Mouse (Mus musculus) liver, embryonic 13.5 days (tissue): ENCODE measurements at regions not wholly inside any gene's neighbourhood (a gene's known extent, or its start where the extent isn't known, plus 50 kb on each side); places are given as distances from the start of the nearest gene placed in this dataset.

Source experiments
- ATAC-seq: fragments of 200-750 bp; cut with Nextera tagmentation; 2 replicates; pipeline ENCODE4 v1.8.0; 2017; ENCODE audit warnings: low read depth, mild to moderate bottlenecking, moderate number of reproducible peaks, moderate library complexity
- DNase-seq: peaks from one replicate; pipeline ENCODE4 v3.0.0; 2022
- H3K27ac ChIP-seq: fragments of 300-500 bp; sonication (generic); 2 replicates; pipeline ENCODE4 v1.5.1; 2015; ENCODE audit warnings: moderate library complexity, mild to moderate bottlenecking, inconsistent platforms
- H3K27me3 ChIP-seq: fragments of 300-500 bp; sonication (generic); 2 replicates; pipeline ENCODE4 v1.6.1; 2015; ENCODE audit warnings: mild to moderate bottlenecking, inconsistent platforms
- H3K36me3 ChIP-seq: fragments of 300-500 bp; sonication (generic); 2 replicates; pipeline ENCODE4 v1.6.1; 2015; ENCODE audit warnings: mild to moderate bottlenecking, inconsistent platforms
- H3K4me1 ChIP-seq: fragments of 300-500 bp; sonication (generic); replicated peaks from 2 replicates; pipeline ENCODE4 v1.6.1; 2015; ENCODE audit warnings: inconsistent platforms
- H3K4me2 ChIP-seq: fragments of 300-500 bp; sonication (generic); 2 replicates; pipeline ENCODE4 v1.6.1; 2015; ENCODE audit warnings: inconsistent platforms, mild to moderate bottlenecking, moderate library complexity
- H3K4me3 ChIP-seq: fragments of 300-500 bp; sonication (generic); replicated peaks from 2 replicates; pipeline ENCODE4 v1.5.1; 2015; ENCODE audit warnings: mild to moderate bottlenecking, inconsistent platforms
- H3K9ac ChIP-seq: fragments of 300-500 bp; sonication (generic); 2 replicates; pipeline ENCODE4 v1.6.1; 2015; ENCODE audit warnings: mild to moderate bottlenecking, inconsistent platforms
- H3K9me3 ChIP-seq: fragments of 300-500 bp; sonication (generic); replicated peaks from 2 replicates; pipeline ENCODE4 v1.6.1; 2016; ENCODE audit warnings: inconsistent platforms
- WGBS: fragments of 180-500 bp; shearing (Covaris S2); methylation state at CpG from one replicate; pipeline ENCODE4 v1.1.7; 2015; ENCODE audit not compliant: insufficient replicate concordance; 5-methylcytosine and 5-hydroxymethylcytosine counted together

- H3K36me3 ChIP-seq, result no peaks in the 10 kb centered on the region
- DNase-seq, result no peak
- no peak overlapping the region for H3K27ac ChIP-seq
- H3K9me3 ChIP-seq, result no peaks in the 10 kb centered on the region
- H3K4me2 ChIP-seq, result no peak overlapping the region
- no peak for ATAC-seq
- H3K27me3 ChIP-seq, result no peaks in the 10 kb centered on the region
- no peak overlapping the region for H3K4me3 ChIP-seq
- H3K9ac ChIP-seq, result no peak overlapping the region
- H3K4me1 ChIP-seq, result no peaks in the 10 kb centered on the region
- WGBS, result 75% methylated on average over 5 of the region's 5 CpGs
Measured at GRCm38 (mm10) chr14:28704729-28705128, 200.2 kb downstream of the Wnt5a start.

GRCm38 (mm10) chr14:28714598-28714997 is 210.0 kb downstream of the Wnt5a start:
- H3K4me2 ChIP-seq, result no peak overlapping the region
- 65% methylated on average over 10 of the region's 10 CpGs for WGBS
- ATAC-seq, result no peak
- H3K27me3 ChIP-seq, result no peaks in the 10 kb centered on the region
- H3K9ac ChIP-seq, result no peak overlapping the region
- H3K4me1 ChIP-seq, result no peaks in the 10 kb centered on the region
- DNase-seq, result no peak
- no peaks in the 10 kb centered on the region for H3K9me3 ChIP-seq
- H3K36me3 ChIP-seq, result no peaks in the 10 kb centered on the region
- no peak overlapping the region for H3K4me3 ChIP-seq
- H3K27ac ChIP-seq, result no peak overlapping the region

- H3K4me1 ChIP-seq, result no peaks in the 10 kb centered on the region
- ATAC-seq (no peak), DNase-seq (no peak)
- H3K4me3 ChIP-seq, result no peak overlapping the region
- H3K9me3 ChIP-seq, result no peaks in the 10 kb centered on the region
- no peaks in the 10 kb centered on the region for H3K27me3 ChIP-seq
- 76% methylated on average over 3 of the region's 3 CpGs for WGBS
- no peaks in the 10 kb centered on the region for H3K36me3 ChIP-seq
- no peak overlapping the region for H3K4me2 ChIP-seq
- H3K9ac ChIP-seq, result no peak overlapping the region
- no peak overlapping the region for H3K27ac ChIP-seq
Measured at GRCm38 (mm10) chr14:28720545-28720944, 216.0 kb downstream of the Wnt5a start.

GRCm38 (mm10) chr14:28725666-28726065 is 221.1 kb downstream of the Wnt5a start:
- 61% methylated on average over 4 of the region's 4 CpGs for WGBS
- H3K27ac ChIP-seq, result no peak overlapping the region
- no peaks in the 10 kb centered on the region for H3K9me3 ChIP-seq
- no peaks in the 10 kb centered on the region for H3K36me3 ChIP-seq
- H3K4me2 ChIP-seq, result no peak overlapping the region
- H3K9ac ChIP-seq, result no peak overlapping the region
- no peak overlapping the region for H3K4me3 ChIP-seq
- DNase-seq (no peak), ATAC-seq (no peak)
- no peaks in the 10 kb centered on the region for H3K27me3 ChIP-seq
- H3K4me1 ChIP-seq, result no peaks in the 10 kb centered on the region

- 39% methylated on average over 5 of the region's 5 CpGs for WGBS
- no peaks in the 10 kb centered on the region for H3K4me1 ChIP-seq
- no peaks in the 10 kb centered on the region for H3K36me3 ChIP-seq
- H3K4me2 ChIP-seq, result no peak overlapping the region
- H3K27ac ChIP-seq, result no peak overlapping the region
- H3K9me3 ChIP-seq, result no peaks in the 10 kb centered on the region
- H3K27me3 ChIP-seq, result no peaks in the 10 kb centered on the region
- ATAC-seq, result no peak
- no peak for DNase-seq
- no peak overlapping the region for H3K4me3 ChIP-seq
- no peak overlapping the region for H3K9ac ChIP-seq
Measured at GRCm38 (mm10) chr14:28733496-28733895, 228.9 kb downstream of the Wnt5a start.

- 71% methylated on average over 5 of the region's 5 CpGs for WGBS
- ATAC-seq, result no peak
- DNase-seq, result no peak
Measured at GRCm38 (mm10) chr14:28735446-28735845, 230.9 kb downstream of the Wnt5a start.

GRCm38 (mm10) chr14:28740076-28740475 is 235.5 kb downstream of the Wnt5a start:
- WGBS, result 74% methylated on average over 1 of the region's 1 CpGs
- Histone ChIP-seq H3K4me1 (no peaks in the 10 kb centered on the region), H3K4me3 (no peak overlapping the region), H3K27me3 (no peaks in the 10 kb centered on the region), H3K9me3 (no peaks in the 10 kb centered on the region), H3K36me3 (no peaks in the 10 kb centered on the region), H3K4me2 (no peak overlapping the region), H3K9ac (no peak overlapping the region), H3K27ac (no peak overlapping the region)
- DNase-seq (no peak), ATAC-seq (no peak)

More at GRCm38 (mm10) chr14:28735446-28735845, 230.9 kb downstream of the Wnt5a start:
- Histone ChIP-seq H3K4me1 (no peaks in the 10 kb centered on the region), H3K9ac (no peak overlapping the region), H3K9me3 (no peaks in the 10 kb centered on the region), H3K27me3 (no peaks in the 10 kb centered on the region), H3K4me2 (no peak overlapping the region), H3K36me3 (no peaks in the 10 kb centered on the region), H3K4me3 (no peak overlapping the region), H3K27ac (no peak overlapping the region)

GRCm38 (mm10) chr14:28741418-28741817 is 236.9 kb downstream of the Wnt5a start:
- Histone ChIP-seq H3K27ac (no peak overlapping the region), H3K36me3 (no peaks in the 10 kb centered on the region), H3K9ac (no peak overlapping the region), H3K4me3 (no peak overlapping the region), H3K27me3 (no peaks in the 10 kb centered on the region), H3K4me1 (no peaks in the 10 kb centered on the region), H3K9me3 (no peaks in the 10 kb centered on the region), H3K4me2 (no peak overlapping the region)
- DNase-seq (no peak), ATAC-seq (no peak)
- WGBS, result 58% methylated on average over 2 of the region's 2 CpGs

- 69% methylated on average over 4 of the region's 4 CpGs for WGBS
- Histone ChIP-seq H3K4me1 (no peaks in the 10 kb centered on the region), H3K4me3 (no peak overlapping the region), H3K9me3 (no peaks in the 10 kb centered on the region), H3K36me3 (no peaks in the 10 kb centered on the region), H3K4me2 (no peak overlapping the region), H3K9ac (no peak overlapping the region), H3K27me3 (no peaks in the 10 kb centered on the region), H3K27ac (no peak overlapping the region)
- ATAC-seq (no peak), DNase-seq (no peak)
Measured at GRCm38 (mm10) chr14:28743673-28744072, 239.1 kb downstream of the Wnt5a start.

- no peak overlapping the region for H3K4me3 ChIP-seq
- H3K9ac ChIP-seq, result no peak overlapping the region
- no peak overlapping the region for H3K4me2 ChIP-seq
- 54% methylated on average over 1 of the region's 1 CpGs for WGBS
- H3K36me3 ChIP-seq, result no peaks in the 10 kb centered on the region
- H3K4me1 ChIP-seq, result no peaks in the 10 kb centered on the region
- H3K27me3 ChIP-seq, result no peaks in the 10 kb centered on the region
- H3K27ac ChIP-seq, result no peak overlapping the region
- DNase-seq, result no peak
- ATAC-seq, result no peak
- no peaks in the 10 kb centered on the region for H3K9me3 ChIP-seq
Measured at GRCm38 (mm10) chr14:28750301-28750700, 245.8 kb downstream of the Wnt5a start.

GRCm38 (mm10) chr14:28765201-28765600 is 252.8 kb upstream of the Lrtm1 start:
- WGBS, result 64% methylated on average over 1 of the region's 1 CpGs

GRCm38 (mm10) chr14:28773068-28773467 is 244.9 kb upstream of the Lrtm1 start:
- DNase-seq, result no peak
- no peak overlapping the region for H3K4me3 ChIP-seq
- no peaks in the 10 kb centered on the region; the same call in 1 of the 2 replicates for H3K9me3 ChIP-seq
- no peaks in the 10 kb centered on the region for H3K36me3 ChIP-seq
- no peak overlapping the region for H3K27ac ChIP-seq
- H3K4me2 ChIP-seq, result no peak overlapping the region
- no peak overlapping the region for H3K9ac ChIP-seq
- H3K4me1 ChIP-seq, result no peaks in the 10 kb centered on the region
- ATAC-seq, result no peak
- 71% methylated on average over 11 of the region's 11 CpGs for WGBS
- no peaks in the 10 kb centered on the region for H3K27me3 ChIP-seq

More at GRCm38 (mm10) chr14:28765201-28765600, 252.8 kb upstream of the Lrtm1 start:
- Histone ChIP-seq H3K27me3 (no peaks in the 10 kb centered on the region), H3K4me3 (no peak overlapping the region), H3K9ac (no peak overlapping the region), H3K27ac (no peak overlapping the region), H3K4me2 (no peak overlapping the region), H3K4me1 (no peaks in the 10 kb centered on the region), H3K36me3 (no peaks in the 10 kb centered on the region), H3K9me3 (no peaks in the 10 kb centered on the region)
- DNase-seq (no peak), ATAC-seq (no peak)
